Mouse (Mus musculus) B cell, adult 2 months (primary cell): Measurements from ENCODE around the gene Cldn7.
A peak's percentile ranks its signal among the peaks of the same experiment; 100 is the strongest.
"Not testable (repeated sequence)": the region's sequence is repeated elsewhere in the genome, so short reads cannot be mapped to it uniquely, and the experiment has no call there.

Experiments
- DNase-seq, 2 experiments: peaks; one replicate each; pipeline ENCODE4 v3.0.0; 2022

Gene Cldn7

GRCm38 (mm10) chr11:69992932-69993331, 28.4 kb downstream of the Cldn7 start:
- no peak for DNase-seq

GRCm38 (mm10) chr11:69994401-69995090, 30.0 kb downstream of the Cldn7 start:
- no peak for DNase-seq

GRCm38 (mm10) chr11:69995391-69995960, 30.9 kb downstream of the Cldn7 start, which contains the start of gene Phf23:
TSS of gene Phf23 (plus strand) at chr11:69995777.
- peak; percentile 93 to 95 for DNase-seq

DNA sequence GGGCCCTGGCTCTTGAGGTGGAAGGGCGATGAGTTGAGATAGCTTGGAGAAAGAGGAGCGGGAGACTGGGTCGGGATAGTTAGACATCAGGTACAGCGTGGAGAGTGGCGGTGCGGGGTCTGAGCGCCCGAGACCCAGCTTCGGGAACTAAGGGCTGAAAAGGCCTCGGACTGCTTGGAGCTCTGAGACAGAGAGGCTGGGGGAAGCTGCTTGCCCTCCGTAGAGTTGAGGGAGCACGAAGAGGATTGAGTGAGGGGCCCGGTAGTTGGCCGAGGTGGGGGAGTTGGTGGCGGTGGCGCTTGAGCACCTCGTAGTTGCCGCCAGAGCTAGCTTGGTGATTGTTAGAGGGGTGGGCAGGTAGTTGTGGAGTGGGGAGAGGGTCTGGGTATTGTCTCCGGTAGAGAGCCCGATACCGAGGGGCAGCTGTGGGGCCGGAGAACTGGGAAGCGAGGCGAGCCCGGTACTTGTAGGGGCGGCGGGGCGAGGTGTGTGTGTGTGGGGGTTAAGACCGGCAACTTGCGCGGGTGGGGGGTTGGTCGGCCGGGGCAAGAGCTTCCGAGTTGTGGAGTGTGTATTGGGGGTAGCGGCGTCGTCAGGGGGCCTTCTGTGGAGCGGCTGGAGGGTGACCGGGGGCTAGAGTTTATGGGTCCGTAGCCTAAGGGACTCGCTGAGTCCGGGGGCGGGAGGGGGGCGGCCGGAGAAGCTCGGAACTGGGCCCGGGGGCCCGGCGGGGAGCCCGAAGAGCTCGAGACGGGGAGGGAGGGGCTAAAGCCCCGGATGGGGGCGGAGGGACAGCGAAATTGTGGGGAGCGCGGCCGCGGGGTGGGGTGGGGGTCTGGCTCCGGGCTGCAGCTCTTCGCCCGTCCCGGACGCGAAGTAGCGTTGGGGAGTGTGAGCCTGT, 31.8 kb downstream of the Cldn7 start:
- peak; percentile 60 to 62 for DNase-seq

DNA sequence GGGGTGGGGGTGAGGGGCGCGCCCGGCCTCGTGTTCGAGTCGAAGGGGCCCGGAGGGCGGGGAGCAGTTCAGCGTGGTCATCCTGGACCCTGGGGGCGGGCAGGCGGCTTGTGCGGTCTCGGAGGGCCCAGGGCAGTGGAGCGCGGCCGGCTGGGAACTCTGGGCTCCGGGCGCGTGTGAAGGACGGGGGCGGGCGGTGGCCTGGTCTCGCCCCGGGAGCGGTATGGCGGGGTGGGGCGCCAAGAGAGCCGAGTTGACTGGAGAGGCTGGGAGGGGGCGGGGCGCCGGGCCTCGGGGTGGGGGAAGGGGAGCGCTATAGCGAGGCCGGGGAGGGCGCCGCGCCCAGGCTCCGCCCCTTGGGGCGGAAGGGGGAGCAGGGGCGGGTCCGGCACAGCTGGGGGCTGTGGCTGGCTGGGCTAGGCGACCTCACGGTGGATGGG, 32.5 kb downstream of the Cldn7 start:
- peak; percentile 86 to 90 for DNase-seq

- DNase-seq = no peak
These were observed 34.2 kb downstream of the Cldn7 start for GRCm38 (mm10) chr11:69998567-69999491.

DNA sequence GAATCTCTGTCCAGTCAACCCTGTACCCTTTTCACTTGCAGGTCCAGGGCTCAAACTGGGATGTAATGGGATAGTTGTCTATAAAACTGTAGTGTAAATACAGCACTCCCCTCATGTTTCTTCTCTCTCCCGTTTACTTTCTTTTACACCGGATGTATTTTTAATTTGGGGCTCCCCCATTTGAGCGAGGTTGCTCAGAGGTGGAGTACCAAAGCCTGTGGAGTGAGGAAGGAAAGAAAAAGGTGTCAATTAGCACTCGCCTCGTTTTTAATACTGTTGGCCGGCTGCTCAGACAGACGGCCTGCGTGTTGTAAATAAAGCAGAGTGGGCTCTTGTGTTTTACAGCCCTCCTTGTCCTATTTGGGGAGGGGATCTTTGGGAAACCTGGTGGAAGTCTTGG, 35.1 kb downstream of the Cldn7 start:
- no peak for DNase-seq

- DNase-seq = peak; percentile 90 to 92
These were observed 35.9 kb downstream of the Cldn7 start, which contains the start of gene Dvl2 for GRCm38 (mm10) chr11:70000396-70000898. TSS of gene Dvl2 (plus strand) at chr11:70000595.

GRCm38 (mm10) chr11:70001159-70001558, 36.6 kb downstream of the Cldn7 start:
- DNase-seq = no peak

DNA sequence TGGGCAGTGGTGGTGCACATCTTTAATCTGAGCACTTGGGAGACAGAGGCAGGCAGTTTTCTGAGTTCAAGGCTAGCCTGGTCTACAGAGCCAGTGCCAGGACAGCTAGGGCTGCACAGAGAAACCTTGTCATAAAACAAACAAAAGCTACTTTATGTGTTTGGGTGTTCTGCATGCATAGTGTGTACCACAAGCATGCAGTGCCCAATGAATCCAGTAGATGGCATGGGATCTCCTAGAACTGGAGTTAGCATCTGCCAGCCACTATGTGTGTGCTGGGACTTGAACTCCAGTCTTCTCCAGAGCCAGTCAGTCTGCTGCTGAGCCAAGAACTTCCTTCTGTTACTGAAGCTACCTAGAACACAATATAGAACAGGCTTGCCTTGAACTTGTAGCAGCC, 37.3 kb downstream of the Cldn7 start:
- peak; percentile 64 to 69 for DNase-seq

DNA sequence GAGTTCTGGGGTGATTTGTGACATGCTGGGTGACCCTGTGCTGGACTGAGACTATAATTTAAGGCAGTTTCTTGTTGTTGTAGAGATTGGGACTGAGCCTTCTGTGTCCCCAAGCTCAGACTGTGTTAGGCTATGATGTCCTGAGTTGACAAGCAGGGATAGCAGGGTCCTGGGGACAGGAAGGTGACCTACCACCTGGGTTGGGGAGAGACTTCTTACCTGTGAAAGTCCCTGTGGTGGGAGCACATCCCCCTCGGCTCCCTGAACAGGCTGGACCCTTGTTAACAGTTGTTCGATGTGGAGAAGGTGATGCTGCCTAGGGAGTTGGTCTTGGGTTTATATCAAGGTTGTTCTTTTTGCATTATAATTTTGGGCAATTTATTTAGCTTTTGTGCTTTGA, 37.9 kb downstream of the Cldn7 start:
- DNase-seq = no peak

DNA sequence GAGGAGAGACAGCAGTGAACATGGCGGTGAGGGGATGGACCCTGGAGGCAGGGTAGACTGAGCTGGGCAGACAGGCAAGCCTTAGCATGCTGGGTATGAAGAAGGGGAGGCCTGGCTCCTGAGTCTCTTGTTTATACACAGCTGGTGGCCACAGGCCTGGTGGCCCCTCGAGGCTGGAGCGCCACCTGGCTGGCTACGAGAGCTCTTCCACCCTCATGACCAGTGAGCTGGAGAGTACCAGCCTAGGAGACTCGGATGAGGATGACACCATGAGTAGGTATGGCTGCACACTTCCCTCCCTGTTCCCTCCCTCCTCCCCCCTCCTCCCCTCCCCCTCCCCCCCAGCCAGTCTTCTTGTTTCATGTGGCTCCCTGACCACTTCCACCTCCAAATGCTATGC, 40.9 kb downstream of the Cldn7 start:
- DNase-seq = peak; percentile 49

DNA sequence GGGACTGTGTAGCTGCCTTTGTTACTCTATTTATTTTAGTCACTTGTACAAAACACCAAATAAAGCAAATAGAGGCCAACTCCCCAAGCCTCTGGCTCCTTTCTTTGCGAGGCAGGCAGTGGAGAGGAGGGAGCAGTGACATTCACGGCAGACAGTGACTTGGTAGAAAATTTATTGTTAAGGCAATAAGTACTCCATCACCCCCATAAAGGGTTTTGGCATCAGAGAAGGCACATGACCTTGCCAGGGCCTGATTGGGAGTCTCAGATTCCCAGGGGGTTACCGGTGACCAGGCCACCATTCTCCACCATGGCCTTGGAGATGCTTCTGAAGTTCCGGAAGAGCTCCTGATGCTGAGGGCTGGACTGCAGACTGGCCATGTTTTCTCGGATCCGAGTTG, 45.5 kb downstream of the Cldn7 start:
- DNase-seq = no peak

- DNase-seq = no peak
These were observed 46.0 kb downstream of the Cldn7 start for GRCm38 (mm10) chr11:70010548-70010947.

DNA sequence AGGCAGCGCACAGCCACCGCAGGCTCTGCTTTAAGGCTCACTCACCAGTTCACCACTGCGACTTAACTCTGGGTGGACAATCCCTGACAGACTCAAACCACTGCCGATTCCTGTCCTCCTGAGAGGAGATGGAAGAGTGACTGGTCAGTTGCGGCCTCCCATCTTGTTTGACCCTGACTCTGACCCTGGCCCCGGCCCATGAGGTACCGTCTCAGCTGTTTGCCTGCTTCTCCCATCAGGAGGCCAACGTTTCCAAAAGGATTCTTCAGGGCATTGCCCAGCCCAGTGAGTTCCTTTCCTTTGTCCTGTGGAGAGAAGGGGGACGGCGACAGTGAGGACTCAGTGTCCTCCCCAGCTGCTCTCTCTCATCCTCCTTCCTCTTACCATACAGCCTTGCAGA, 46.4 kb downstream of the Cldn7 start:
- no peak for DNase-seq

DNA sequence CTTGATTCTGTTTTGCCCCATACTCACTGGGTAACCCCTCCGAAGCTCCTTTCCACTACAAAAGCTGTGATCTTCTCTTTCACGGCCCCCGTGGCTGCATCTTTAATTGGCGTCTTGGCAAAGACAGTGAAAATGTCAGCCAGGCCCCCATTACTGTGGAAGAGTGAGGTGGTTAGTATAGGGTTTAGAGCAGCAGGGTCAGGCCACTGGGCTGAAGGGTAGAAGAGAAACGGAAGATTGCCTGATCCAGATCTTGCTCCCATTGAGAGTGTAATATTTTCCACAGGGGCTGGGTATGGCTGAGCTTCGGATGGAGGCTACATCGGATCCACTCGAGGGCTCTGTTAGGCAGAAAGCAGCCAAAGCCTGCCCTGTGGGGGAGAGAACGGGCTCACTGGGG, 48.4 kb downstream of the Cldn7 start:
- no peak for DNase-seq

DNA sequence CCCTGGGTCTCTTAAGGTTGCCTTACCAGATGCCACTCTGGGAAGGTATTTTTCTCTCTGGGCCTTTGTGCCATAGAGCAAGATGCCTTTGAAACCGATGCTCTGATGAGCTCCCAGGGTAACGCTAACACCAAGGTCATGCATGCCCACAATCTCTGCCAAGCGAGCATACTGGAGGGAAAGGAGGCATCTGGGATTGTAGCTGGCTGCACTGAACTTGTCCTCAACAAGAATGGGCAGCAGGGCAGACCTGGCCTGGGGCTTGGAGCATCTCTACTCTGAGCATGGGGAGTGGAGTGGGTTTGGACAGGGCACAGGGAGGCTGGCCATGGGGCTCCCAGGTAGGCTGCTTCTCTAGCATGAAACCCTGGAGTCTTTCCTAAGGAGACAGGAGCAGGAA, 48.8 kb downstream of the Cldn7 start:
- DNase-seq = no peak

GRCm38 (mm10) chr11:70014051-70014450, 49.5 kb downstream of the Cldn7 start:
- no peak for DNase-seq

GRCm38 (mm10) chr11:70014880-70015558, 50.4 kb downstream of the Cldn7 start, which contains the start of gene Acadvl:
TSS of gene Acadvl (minus strand) at chr11:70015411.
- DNase-seq = peak; percentile 85 to 87

DNA sequence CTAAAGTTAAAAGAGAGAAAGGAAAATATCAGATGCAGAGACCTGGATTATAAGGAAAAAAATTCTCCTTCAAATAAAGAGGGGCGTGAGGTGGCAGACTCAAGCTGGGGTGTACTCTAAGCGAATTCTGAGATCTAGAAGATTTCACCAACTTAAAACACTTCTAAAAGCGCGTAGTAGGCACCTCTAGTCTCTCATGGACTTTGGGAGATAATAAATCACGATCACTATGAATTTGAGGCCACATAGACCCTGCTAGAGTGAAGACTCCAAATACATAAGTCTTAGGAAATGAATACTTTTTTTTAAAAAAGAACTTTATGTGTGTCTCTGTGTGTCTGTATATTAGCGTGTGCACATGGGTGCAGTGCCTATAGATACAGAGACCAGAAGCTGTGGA, 51.1 kb downstream of the Cldn7 start:
- DNase-seq = no peak

GRCm38 (mm10) chr11:70016177-70016576, 51.6 kb downstream of the Cldn7 start:
- DNase-seq = not testable (repeated sequence)

DNA sequence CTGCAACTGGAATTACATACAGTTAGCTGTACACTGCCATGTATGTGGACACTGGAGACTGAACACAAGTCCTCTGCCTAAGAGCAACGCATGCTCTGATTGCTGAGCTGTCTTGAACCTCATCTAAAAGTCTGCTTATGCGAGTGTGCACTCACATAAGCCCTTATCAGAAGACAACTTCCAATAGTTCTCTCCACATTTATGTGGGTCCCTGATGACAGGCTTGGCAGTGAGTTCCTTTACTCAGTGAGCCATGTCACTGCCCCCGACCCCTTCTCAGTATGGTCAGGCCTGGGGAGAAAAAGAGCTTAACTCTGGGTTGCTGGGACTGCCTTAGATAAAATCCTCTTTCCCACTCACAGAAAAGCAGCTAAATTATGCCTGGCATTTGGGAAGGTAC, 52.1 kb downstream of the Cldn7 start, which contains the start of gene Dlg4:
TSS of gene Dlg4 (plus strand) at position 274 of the 400 bp plus-strand sequence.
- no peak for DNase-seq
